Mouse (Mus musculus): Measurements from ENCODE around the gene Hist1h3f. TPM values are rescaled to one million over a fixed set of nuclear protein-coding genes. Genes with fewer than 3 reads are reported as not detected.

The Hist1h3f gene
- total RNA-seq, 2 experiments from 2014 or later = 4.9 to 77.5 TPM

Other genes starting within 250 kb of the Hist1h3f start
Only the 30 nearest of the 34 such genes appear.
- 21.8 and 34.5 TPM in 2 replicates for gene Zfp322a, start 174.8 kb upstream of the Hist1h3f start, total RNA-seq (2014; fragmentation: Nextera tagmentation)
- 43.7 and 71.1 TPM in 2 replicates for gene Zfp322a, start 174.8 kb upstream of the Hist1h3f start, total RNA-seq (2017)
- gene Abt1, start 120.2 kb upstream of the Hist1h3f start, total RNA-seq (2014; fragmentation: Nextera tagmentation) = 2.9 and 5.7 TPM in 2 replicates
- 11.0 and 13.7 TPM in 2 replicates for gene Abt1, start 120.2 kb upstream of the Hist1h3f start, total RNA-seq (2017)
- not detected in 2 replicates for gene Btn1a1, start 78.2 kb upstream of the Hist1h3f start, total RNA-seq (2014; fragmentation: Nextera tagmentation)
- not detected in 2 replicates for gene Btn1a1, start 78.2 kb upstream of the Hist1h3f start, total RNA-seq (2017)
- not detected in 2 replicates for gene Btn2a2, start 55.2 kb upstream of the Hist1h3f start, total RNA-seq (2014; fragmentation: Nextera tagmentation)
- gene Btn2a2, start 55.2 kb upstream of the Hist1h3f start, total RNA-seq (2017) = not detected in 2 replicates
- gene Hist1h4h, start 13.0 kb upstream of the Hist1h3f start, total RNA-seq (2014; fragmentation: Nextera tagmentation) = 19.7 and 101 TPM in 2 replicates
- gene Hist1h4h, start 13.0 kb upstream of the Hist1h3f start, total RNA-seq (2017) = 1,184 and 1,507 TPM in 2 replicates
- 23.5 TPM in 1 of 2 replicates, not detected in the other for gene Hist1h2af, start 10.1 kb upstream of the Hist1h3f start, total RNA-seq (2014; fragmentation: Nextera tagmentation)
- 2,010 and 2,453 TPM in 2 replicates for gene Hist1h2af, start 10.1 kb upstream of the Hist1h3f start, total RNA-seq (2017)
- gene Hist1h3g, start 8.6 kb upstream of the Hist1h3f start, total RNA-seq (2014; fragmentation: Nextera tagmentation) = 60.4 and 108 TPM in 2 replicates
- 191 and 281 TPM in 2 replicates for gene Hist1h3g, start 8.6 kb upstream of the Hist1h3f start, total RNA-seq (2017)
- gene Hist1h2bh, start 660 bp upstream of the Hist1h3f start, total RNA-seq (2014; fragmentation: Nextera tagmentation) = 17.1 and 20.3 TPM in 2 replicates
- gene Hist1h2bh, start 660 bp upstream of the Hist1h3f start, total RNA-seq (2017) = 126 and 172 TPM in 2 replicates
- gene Hist1h4f, start 7.6 kb downstream of the Hist1h3f start, total RNA-seq (2014; fragmentation: Nextera tagmentation) = 37.6 and 86.3 TPM in 2 replicates
- gene Hist1h4f, start 7.6 kb downstream of the Hist1h3f start, total RNA-seq (2017) = 2,370 and 2,590 TPM in 2 replicates
- gene Hist1h1d, start 9.2 kb downstream of the Hist1h3f start, total RNA-seq (2014; fragmentation: Nextera tagmentation) = 13.1 and 13.2 TPM in 2 replicates
- gene Hist1h1d, start 9.2 kb downstream of the Hist1h3f start, total RNA-seq (2017) = 109 and 113 TPM in 2 replicates
- gene Hist1h3e, start 18.3 kb downstream of the Hist1h3f start, total RNA-seq (2014; fragmentation: Nextera tagmentation) = 27.2 and 37.9 TPM in 2 replicates
- gene Hist1h3e, start 18.3 kb downstream of the Hist1h3f start, total RNA-seq (2017) = 218 and 293 TPM in 2 replicates
- gene Hist1h2ae, start 27.2 kb downstream of the Hist1h3f start, total RNA-seq (2014; fragmentation: Nextera tagmentation) = 5.5 and 7.4 TPM in 2 replicates
- 405 and 464 TPM in 2 replicates for gene Hist1h2ae, start 27.2 kb downstream of the Hist1h3f start, total RNA-seq (2017)
- 160 and 268 TPM in 2 replicates for gene Hist1h2bg, start 27.3 kb downstream of the Hist1h3f start, total RNA-seq (2014; fragmentation: Nextera tagmentation)
- 1,365 and 1,429 TPM in 2 replicates for gene Hist1h2bg, start 27.3 kb downstream of the Hist1h3f start, total RNA-seq (2017)
- 148 and 188 TPM in 2 replicates for gene Hist1h2bf, start 30.1 kb downstream of the Hist1h3f start, total RNA-seq (2014; fragmentation: Nextera tagmentation)
- gene Hist1h2bf, start 30.1 kb downstream of the Hist1h3f start, total RNA-seq (2017) = 453 and 461 TPM in 2 replicates
- not detected in 2 replicates for gene Hist1h2ad, start 30.3 kb downstream of the Hist1h3f start, total RNA-seq (2014; fragmentation: Nextera tagmentation)
- 685 and 1,721 TPM in 2 replicates for gene Hist1h2ad, start 30.3 kb downstream of the Hist1h3f start, total RNA-seq (2017)
- gene Hist1h3d, start 31.7 kb downstream of the Hist1h3f start, total RNA-seq (2014; fragmentation: Nextera tagmentation) = 52.8 and 62.0 TPM in 2 replicates
- 83.5 and 136 TPM in 2 replicates for gene Hist1h3d, start 31.7 kb downstream of the Hist1h3f start, total RNA-seq (2017)
- 116 and 278 TPM in 2 replicates for gene Hist1h4d, start 37.5 kb downstream of the Hist1h3f start, total RNA-seq (2014; fragmentation: Nextera tagmentation)
- 929 and 1,118 TPM in 2 replicates for gene Hist1h4d, start 37.5 kb downstream of the Hist1h3f start, total RNA-seq (2017)
- 16.4 and 17.5 TPM in 2 replicates for gene Hist1h2be, start 77.1 kb downstream of the Hist1h3f start, total RNA-seq (2014; fragmentation: Nextera tagmentation)
- gene Hist1h2be, start 77.1 kb downstream of the Hist1h3f start, total RNA-seq (2017) = 82.4 and 146 TPM in 2 replicates
- gene Hist1h1e, start 78.5 kb downstream of the Hist1h3f start, total RNA-seq (2014; fragmentation: Nextera tagmentation) = 111 and 199 TPM in 2 replicates
- 255 and 282 TPM in 2 replicates for gene Hist1h1e, start 78.5 kb downstream of the Hist1h3f start, total RNA-seq (2017)
- 2.4 and 4.1 TPM in 2 replicates for gene Hist1h2ac, start 139.9 kb downstream of the Hist1h3f start, total RNA-seq (2014; fragmentation: Nextera tagmentation)
- 173 TPM in 2 replicates for gene Hist1h2ac, start 139.9 kb downstream of the Hist1h3f start, total RNA-seq (2017)
- 57.7 and 70.7 TPM in 2 replicates for gene Hist1h2bc, start 140.1 kb downstream of the Hist1h3f start, total RNA-seq (2014; fragmentation: Nextera tagmentation)
- 274 and 374 TPM in 2 replicates for gene Hist1h2bc, start 140.1 kb downstream of the Hist1h3f start, total RNA-seq (2017)
- not detected in 2 replicates for gene Hist1h1t, start 151.8 kb downstream of the Hist1h3f start, total RNA-seq (2014; fragmentation: Nextera tagmentation)
- 1.0 TPM in 1 of 2 replicates, not detected in the other for gene Hist1h1t, start 151.8 kb downstream of the Hist1h3f start, total RNA-seq (2017)
- gene Hist1h4c, start 154.4 kb downstream of the Hist1h3f start, total RNA-seq (2014; fragmentation: Nextera tagmentation) = 14.3 and 82.6 TPM in 2 replicates
- 308 and 366 TPM in 2 replicates for gene Hist1h4c, start 154.4 kb downstream of the Hist1h3f start, total RNA-seq (2017)
- 7.9 and 19.9 TPM in 2 replicates for gene Hfe, start 166.8 kb downstream of the Hist1h3f start, total RNA-seq (2014; fragmentation: Nextera tagmentation)
- 7.6 and 9.7 TPM in 2 replicates for gene Hfe, start 166.8 kb downstream of the Hist1h3f start, total RNA-seq (2017)
- 61.8 and 110 TPM in 2 replicates for gene Hist1h1c, start 194.8 kb downstream of the Hist1h3f start, total RNA-seq (2014; fragmentation: Nextera tagmentation)
- gene Hist1h1c, start 194.8 kb downstream of the Hist1h3f start, total RNA-seq (2017) = 737 and 810 TPM in 2 replicates
- gene Hist1h3c, start 201.6 kb downstream of the Hist1h3f start, total RNA-seq (2014; fragmentation: Nextera tagmentation) = 24.5 and 38.0 TPM in 2 replicates
- gene Hist1h3c, start 201.6 kb downstream of the Hist1h3f start, total RNA-seq (2017) = 507 and 886 TPM in 2 replicates
- 155 and 176 TPM in 2 replicates for gene Hist1h2bb, start 202.7 kb downstream of the Hist1h3f start, total RNA-seq (2014; fragmentation: Nextera tagmentation)
- gene Hist1h2bb, start 202.7 kb downstream of the Hist1h3f start, total RNA-seq (2017) = 3,446 and 3,529 TPM in 2 replicates
- 9.2 and 31.4 TPM in 2 replicates for gene Hist1h2ab, start 207.1 kb downstream of the Hist1h3f start, total RNA-seq (2014; fragmentation: Nextera tagmentation)
- 1,996 and 2,074 TPM in 2 replicates for gene Hist1h2ab, start 207.1 kb downstream of the Hist1h3f start, total RNA-seq (2017)
- 92.5 and 158 TPM in 2 replicates for gene Hist1h3b, start 208.2 kb downstream of the Hist1h3f start, total RNA-seq (2014; fragmentation: Nextera tagmentation)
- 628 and 657 TPM in 2 replicates for gene Hist1h3b, start 208.2 kb downstream of the Hist1h3f start, total RNA-seq (2017)
- gene Hist1h4b, start 213.0 kb downstream of the Hist1h3f start, total RNA-seq (2014; fragmentation: Nextera tagmentation) = 70.4 and 87.8 TPM in 2 replicates
- gene Hist1h4b, start 213.0 kb downstream of the Hist1h3f start, total RNA-seq (2017) = 487 and 745 TPM in 2 replicates

Data from granulocyte monocyte progenitor cell, adult 5-6 weeks (primary cell).